In the genomic region with DNA sequence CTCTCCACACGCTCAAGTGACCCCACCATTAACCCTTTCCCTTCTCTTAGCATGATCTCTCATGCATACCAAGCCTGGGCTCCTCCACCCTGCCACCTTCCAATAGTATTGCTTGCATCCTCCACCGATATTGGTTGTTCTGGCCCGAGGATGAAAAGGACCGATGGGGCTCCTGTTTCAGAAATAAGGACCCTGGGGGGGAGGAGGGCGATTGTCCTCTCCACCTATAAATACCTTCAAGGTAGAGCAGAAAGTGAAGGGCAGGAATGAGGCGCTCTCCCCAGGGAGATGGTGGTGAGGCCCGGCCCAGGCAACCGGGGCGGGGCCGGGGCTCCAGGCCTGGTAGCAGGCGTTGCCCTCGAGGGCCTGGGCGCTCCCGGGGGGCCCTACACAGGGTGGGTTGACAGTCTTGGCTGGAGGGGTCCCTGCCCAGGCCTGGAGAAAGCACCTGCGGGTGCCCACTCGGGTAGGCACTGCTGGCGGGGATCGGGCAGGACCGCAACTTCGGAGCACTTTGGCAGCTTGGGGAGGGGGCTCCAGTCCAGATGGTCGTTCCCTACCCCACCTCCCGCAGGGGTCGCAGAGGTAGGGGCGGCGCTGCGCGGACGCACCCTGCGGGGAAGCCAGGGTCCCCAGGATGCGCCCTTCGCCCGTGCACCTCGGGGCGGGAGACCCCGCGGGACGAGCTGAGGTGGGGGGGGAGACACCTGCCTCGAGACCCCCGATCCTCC, we compare ENCODE assay signal across 8 mouse cellular contexts. TPM values are rescaled to one million over a fixed set of nuclear protein-coding genes. Genes with fewer than 3 reads are reported as not detected.
DNase-seq lines count a peak whose midpoint lies in the region; ATAC-seq and TF ChIP-seq lines count a peak whose summit lies in the region.

No protein-coding gene starts in this region.

- WGBS in forebrain, postnatal 0 days = 1% methylated on average over 34 of the region's 39 CpGs
- WGBS in kidney, embryonic 14.5 days = 2% methylated on average over 28 of the region's 39 CpGs
- 2% methylated on average over 38 of the region's 39 CpGs for WGBS in spleen, adult 2 months

- H3K4me3 ChIP-seq in testis, adult 2 months (ENCODE audit: control insufficient read depth, low read depth, low read length) = peak overlapping the region; percentile 89
- peak overlapping the region; percentile 75 for H3K4me3 ChIP-seq in forebrain, postnatal 0 days (ENCODE audit: low read depth, low read length)
- H3K4me3 ChIP-seq in kidney, embryonic 14.5 days (ENCODE audit: low read length) = peak overlapping the region; percentile 78
- H3K4me3 ChIP-seq in spleen, adult 2 months (ENCODE audit: extremely low read depth, insufficient read depth, insufficient read length) = peak overlapping the region; percentile 86

- H3K4me1 ChIP-seq in testis, adult 2 months (ENCODE audit: control insufficient read depth, insufficient read depth, low read length) = peaks cover 9% of the 10 kb centered on the region
- H3K4me1 ChIP-seq in forebrain, postnatal 0 days (ENCODE audit: insufficient read depth) = no peaks in the 10 kb centered on the region
- peaks cover 16% of the 10 kb centered on the region for H3K4me1 ChIP-seq in kidney, embryonic 14.5 days (ENCODE audit: control insufficient read depth, insufficient read depth, low read length)
- peaks cover 5% of the 10 kb centered on the region for H3K4me1 ChIP-seq in spleen, adult 2 months (ENCODE audit: control insufficient read depth, insufficient read depth, insufficient read length)

- ATAC-seq in forebrain, postnatal 0 days = peak; percentile 70
- ATAC-seq in kidney, embryonic 14.5 days (ENCODE audit: low FRiP score, low TSS enrichment) = peak; percentile 59

- no peaks in the 10 kb centered on the region for H3K27me3 ChIP-seq in testis, adult 2 months (ENCODE audit: control insufficient read depth, insufficient read depth, low read length)
- peaks cover 19% of the 10 kb centered on the region for H3K27me3 ChIP-seq in forebrain, postnatal 0 days (ENCODE audit: insufficient read depth, low read length)
- peaks cover 25% of the 10 kb centered on the region for H3K27me3 ChIP-seq in kidney, embryonic 14.5 days (ENCODE audit: control insufficient read depth, insufficient read depth, low read length)
- H3K27me3 ChIP-seq in spleen, adult 2 months (ENCODE audit: control insufficient read depth, insufficient read depth, low read length) = no peaks in the 10 kb centered on the region

- no peak for TF ChIP-seq POLR2A in testis, adult 2 months (IDR thresholded peaks at IDR 0.05; ENCODE audit: control insufficient read depth, low read depth, low read length)
- no peak for TF ChIP-seq POLR2A in brain, embryonic 14.5 days (IDR thresholded peaks at IDR 0.05; ENCODE audit: borderline replicate concordance, extremely low read depth, insufficient read depth, insufficient read length, poor library complexity, severe bottlenecking)
- no peak for TF ChIP-seq POLR2A in spleen, adult 2 months (IDR thresholded peaks at IDR 0.05; ENCODE audit: low read depth, low read length)

- H3K4me2 ChIP-seq in forebrain, postnatal 0 days (ENCODE audit: low read depth) = peak overlapping the region; percentile 93
- peak overlapping the region; percentile 96 for H3K4me2 ChIP-seq in kidney, embryonic 14.5 days (replicated peaks; ENCODE audit: low read depth, low read length)

- no peak overlapping the region; the same call in 1 of the 2 replicates for H3K27ac ChIP-seq in testis, adult 2 months (ENCODE audit: control insufficient read depth, insufficient read depth, low read depth, low read length)
- H3K27ac ChIP-seq in forebrain, postnatal 0 days (ENCODE audit: low read depth, low read length) = peak overlapping the region; percentile 82
- H3K27ac ChIP-seq in kidney, embryonic 14.5 days (ENCODE audit: low read depth, low read length) = peak overlapping the region; percentile 74
- peak overlapping the region; percentile 56 for H3K27ac ChIP-seq in spleen, adult 2 months (ENCODE audit: insufficient read depth, low read length)

- H3K9ac ChIP-seq in forebrain, postnatal 0 days = peak overlapping the region; percentile 91
- H3K9ac ChIP-seq in kidney, embryonic 14.5 days (ENCODE audit: low read depth, low read length) = peak overlapping the region; percentile 77

- no peak for TF ChIP-seq CTCF in testis, adult 2 months (IDR thresholded peaks at IDR 0.05; ENCODE audit: control insufficient read depth, insufficient read depth, insufficient replicate concordance, low read depth, low read length)
- TF ChIP-seq CTCF in brain, embryonic 14.5 days (IDR thresholded peaks at IDR 0.05; ENCODE audit: borderline replicate concordance, extremely low read depth, insufficient read depth, insufficient read length) = no peak
- no peak for TF ChIP-seq CTCF in forebrain, postnatal 0 days (IDR thresholded peaks at IDR 0.05; ENCODE audit: low read depth)
- no peak for TF ChIP-seq CTCF in spleen, adult 2 months (IDR thresholded peaks at IDR 0.05; ENCODE audit: extremely low read depth, insufficient read depth, insufficient read length, insufficient replicate concordance)

- no peaks in the 10 kb centered on the region for H3K36me3 ChIP-seq in testis, adult 2 months (ENCODE audit: control insufficient read depth, insufficient read depth, low read length)
- peaks cover 30% of the 10 kb centered on the region for H3K36me3 ChIP-seq in forebrain, postnatal 0 days (ENCODE audit: insufficient read depth)
- peaks cover 6% of the 10 kb centered on the region; the same call in 1 of the 2 replicates for H3K36me3 ChIP-seq in kidney, embryonic 14.5 days (ENCODE audit: control insufficient read depth, insufficient read depth, low read length)
- peaks cover 19% of the 10 kb centered on the region for H3K36me3 ChIP-seq in spleen, adult 2 months (ENCODE audit: control insufficient read depth, insufficient read depth, low read length)

- no peaks in the 10 kb centered on the region for H3K9me3 ChIP-seq in forebrain, postnatal 0 days (ENCODE audit: low read length)
- H3K9me3 ChIP-seq in kidney, embryonic 14.5 days (ENCODE audit: control insufficient read depth, low read length) = no peaks in the 10 kb centered on the region

- DNase-seq in testis, postnatal 14 days (ENCODE audit: low spot score) = no peak
- peak; percentile 30 for DNase-seq in brain, embryonic 14.5 days (ENCODE audit: low read depth)
- peak; percentile 43 for DNase-seq in forebrain, postnatal 0 days
- peak; percentile 45 for DNase-seq in lung, postnatal 10 days
- DNase-seq in spleen, adult 2 months (ENCODE audit: low read depth in 1 of 2, low spot score in 2 of 2) = peak in 1 of 2 experiments; percentile 58
- no peak for DNase-seq in natural killer cell, adult 2 months (ENCODE audit: low spot score in 2 of 2)

RNA-seq across cellular contexts. Expression of a gene that starts 0.7 kb away (rescaled TPM):
- 25.2 and 26.3 TPM in 2 replicates for polyA plus RNA-seq in testis, adult 2 months (2012; rRNA removed)
- polyA plus RNA-seq in brain, embryonic 14.5 days (2012; rRNA removed) = 84.1 and 102 TPM in 2 replicates
- total RNA-seq in forebrain, postnatal 0 days (2014; rRNA removed) = 38.2 and 55.4 TPM in 2 replicates
- polyA plus RNA-seq in forebrain, postnatal 0 days (2015; fragmentation: Nextera tagmentation; extraction: Ambion mirVana) = 35.4 and 42.0 TPM in 2 replicates
- 26.6 and 37.2 TPM in 2 replicates for polyA plus RNA-seq in kidney, embryonic 14.5 days (2014; fragmentation: Nextera tagmentation; extraction: Ambion mirVana)
- 22.4 and 29.4 TPM in 2 replicates for polyA plus RNA-seq in spleen, adult 2 months (2012; rRNA removed)

RNA-seq across cellular contexts. Expression of a gene that starts 14.8 kb away (rescaled TPM):
- 3.7 and 5.3 TPM in 2 replicates for polyA plus RNA-seq in testis, adult 2 months (2012; rRNA removed)
- polyA plus RNA-seq in brain, embryonic 14.5 days (2012; rRNA removed) = 0.63 and 0.82 TPM in 2 replicates
- 0.52 and 0.62 TPM in 2 replicates for total RNA-seq in forebrain, postnatal 0 days (2014; rRNA removed)
- 0.20 and 0.54 TPM in 2 replicates for polyA plus RNA-seq in forebrain, postnatal 0 days (2015; fragmentation: Nextera tagmentation; extraction: Ambion mirVana)
- polyA plus RNA-seq in kidney, embryonic 14.5 days (2014; fragmentation: Nextera tagmentation; extraction: Ambion mirVana) = 0.20 and 0.26 TPM in 2 replicates
- 157 and 183 TPM in 2 replicates for polyA plus RNA-seq in spleen, adult 2 months (2012; rRNA removed)

RNA-seq across cellular contexts. Expression of a gene that starts 35.4 kb away (rescaled TPM):
- polyA plus RNA-seq in testis, adult 2 months (2012; rRNA removed) = 2.0 and 2.4 TPM in 2 replicates
- 0.05 TPM in 1 of 2 replicates, not detected in the other for polyA plus RNA-seq in brain, embryonic 14.5 days (2012; rRNA removed)
- total RNA-seq in forebrain, postnatal 0 days (2014; rRNA removed) = not detected in 2 replicates
- polyA plus RNA-seq in forebrain, postnatal 0 days (2015; fragmentation: Nextera tagmentation; extraction: Ambion mirVana) = not detected in 2 replicates
- polyA plus RNA-seq in kidney, embryonic 14.5 days (2014; fragmentation: Nextera tagmentation; extraction: Ambion mirVana) = not detected in 2 replicates
- 43.0 and 52.7 TPM in 2 replicates for polyA plus RNA-seq in spleen, adult 2 months (2012; rRNA removed)

RNA-seq across cellular contexts. Expression of a gene that starts 38.1 kb away (rescaled TPM):
- polyA plus RNA-seq in testis, adult 2 months (2012; rRNA removed) = 107 and 129 TPM in 2 replicates
- polyA plus RNA-seq in brain, embryonic 14.5 days (2012; rRNA removed) = 189 and 209 TPM in 2 replicates
- 74.2 and 86.2 TPM in 2 replicates for total RNA-seq in forebrain, postnatal 0 days (2014; rRNA removed)
- 76.0 and 80.5 TPM in 2 replicates for polyA plus RNA-seq in forebrain, postnatal 0 days (2015; fragmentation: Nextera tagmentation; extraction: Ambion mirVana)
- 81.7 and 93.7 TPM in 2 replicates for polyA plus RNA-seq in kidney, embryonic 14.5 days (2014; fragmentation: Nextera tagmentation; extraction: Ambion mirVana)
- 136 and 169 TPM in 2 replicates for polyA plus RNA-seq in spleen, adult 2 months (2012; rRNA removed)

Comparison
In these comparisons a context has a peak if more than half of its experiments do, and no peak if none do; other contexts are left out.
1. DNase-seq: peak in brain, embryonic 14.5 days (single experiment), forebrain, postnatal 0 days (single experiment) and lung, postnatal 10 days (single experiment); none in testis, postnatal 14 days (single experiment) and natural killer cell, adult 2 months (0 of 2).
2. RNA of a gene that starts 14.8 kb away (polyA plus RNA-seq): 157 to 183 TPM in spleen, adult 2 months; 3.7 to 5.3 TPM in testis, adult 2 months, 0.63 to 0.82 TPM in brain, embryonic 14.5 days, 0.20 to 0.54 TPM in forebrain, postnatal 0 days and 0.20 to 0.26 TPM in kidney, embryonic 14.5 days; every median in the first group is over 10 times any median in the second.
3. RNA of a gene that starts 35.4 kb away (polyA plus RNA-seq): 43.0 to 52.7 TPM in spleen, adult 2 months; 2.0 to 2.4 TPM in testis, adult 2 months, 0.05 TPM in brain, embryonic 14.5 days, not detected in forebrain, postnatal 0 days and not detected in kidney, embryonic 14.5 days; every median in the first group is over 10 times any median in the second.
4. Peak in every context shown above with its lines, with median percentiles within 50 percentile points of each other: H3K4me3 ChIP-seq.